Mouse (Mus musculus) CH12.LX (cell line): ENCODE measurements around the gene Oxsm. TPM values are rescaled to one million over a fixed set of nuclear protein-coding genes. Genes with fewer than 3 reads are reported as not detected.

Experiments
- DNase-seq: peaks from one replicate; pipeline ENCODE4 v3.0.0-alpha.2; 2013; ENCODE audit errors: extremely low read depth
- H3K27ac ChIP-seq: 2 replicates; pipeline ENCODE4 v1.5.1; 2012; ENCODE audit warnings: low read depth, mild to moderate bottlenecking, control low read depth, moderate library complexity; ENCODE audit not compliant: insufficient read depth
- H3K27me3 ChIP-seq: replicated peaks from 2 replicates; pipeline ENCODE3; 2012; ENCODE audit warnings: inconsistent platforms
- H3K36me3 ChIP-seq, 2 experiments: replicated peaks in 1 of 2; 2 replicates each; pipeline versions ENCODE3 to v1.6.1; 2012; ENCODE audit warnings: inconsistent platforms in 1 of 2, low read length in 1 of 2, mild to moderate bottlenecking in 1 of 2, mixed read lengths in 1 of 2, moderate library complexity in 1 of 2; ENCODE audit not compliant: control insufficient read depth in 1 of 2, insufficient read depth in 1 of 2
- H3K4me1 ChIP-seq, 2 experiments: 2 replicates each; pipeline ENCODE4 v1.6.1; 2012; ENCODE audit warnings: inconsistent platforms in 1 of 2, moderate library complexity in 1 of 2; ENCODE audit not compliant: insufficient read depth in 2 of 2, control insufficient read depth in 1 of 2
- H3K4me2 ChIP-seq: 2 replicates; pipeline ENCODE4 v1.6.1; 2012; ENCODE audit warnings: low read depth, mild to moderate bottlenecking, control low read depth; ENCODE audit not compliant: poor library complexity, insufficient read depth, severe bottlenecking
- H3K4me3 ChIP-seq, 3 experiments: fragments of 150-350 bp in 1 of 3; sonication (generic) in 1 of 3; replicated peaks in 1 of 3; 2 replicates each; pipeline versions ENCODE3 to v1.5.1; 2011 to 2012; ENCODE audit warnings: low read depth in 2 of 3, low read length in 2 of 3, mild to moderate bottlenecking in 2 of 3, moderate library complexity in 2 of 3, control low read depth in 1 of 3, improper control_type of control experiment in 1 of 3, inconsistent platforms in 1 of 3, mixed read lengths in 1 of 3; ENCODE audit not compliant: poor library complexity in 1 of 3
- H3K79me2 ChIP-seq: replicated peaks from 2 replicates; pipeline ENCODE4 v1.6.1; 2012; ENCODE audit warnings: mild to moderate bottlenecking, moderate library complexity; ENCODE audit not compliant: control insufficient read depth, poor library complexity, insufficient read depth, severe bottlenecking; ENCODE audit errors: extremely low read depth
- H3K9ac ChIP-seq: 2 replicates; pipeline ENCODE4 v1.6.1; 2012; ENCODE audit warnings: low read depth, mild to moderate bottlenecking, control low read depth, moderate library complexity; ENCODE audit not compliant: insufficient read depth
- H3K9me3 ChIP-seq: replicated peaks from 2 replicates; pipeline ENCODE3; 2012; ENCODE audit warnings: low read length, inconsistent platforms, mixed read lengths
- CTCF ChIP-seq, 2 experiments: IDR thresholded peaks in 1 of 2; conservative IDR thresholded peaks in 1 of 2; 2 replicates each; pipeline ENCODE4 v1.5.1; 2011 to 2012; ENCODE audit warnings: low read depth in 2 of 2, low read length in 2 of 2, improper control_type of control experiment in 1 of 2, inconsistent platforms in 1 of 2, mild to moderate bottlenecking in 1 of 2, moderate library complexity in 1 of 2
- E2F4 ChIP-seq: IDR thresholded peaks from 2 replicates; pipeline ENCODE4 v1.6.1; 2011; ENCODE audit warnings: low read depth, low read length, improper control_type of control experiment; ENCODE audit not compliant: insufficient replicate concordance
- EP300 ChIP-seq: IDR thresholded peaks from 2 replicates; pipeline ENCODE4 v1.6.1; 2011; ENCODE audit warnings: low read length, improper control_type of control experiment
- ETS1 ChIP-seq: conservative IDR thresholded peaks from 2 replicates; pipeline ENCODE4 v1.6.1; 2012; ENCODE audit warnings: low read depth, mild to moderate bottlenecking, inconsistent platforms, low read length, improper control_type of control experiment, moderate library complexity
- GABPA ChIP-seq: IDR thresholded peaks from 2 replicates; pipeline ENCODE4 v1.6.1; 2012; ENCODE audit warnings: low read depth, low read length, improper control_type of control experiment, inconsistent platforms; ENCODE audit not compliant: insufficient replicate concordance
- HCFC1 ChIP-seq: IDR thresholded peaks from 2 replicates; pipeline ENCODE4 v1.6.1; 2012; ENCODE audit warnings: low read depth, mild to moderate bottlenecking, inconsistent platforms, low read length, improper control_type of control experiment
- IRF4 ChIP-seq: IDR thresholded peaks from 2 replicates; pipeline ENCODE4 v1.6.1; 2014; ENCODE audit warnings: low read depth, mild to moderate bottlenecking, inconsistent platforms, low read length, improper control_type of control experiment
- JUND ChIP-seq: conservative IDR thresholded peaks from 2 replicates; pipeline ENCODE4 v1.6.1; 2011; ENCODE audit warnings: low read depth, low read length, improper control_type of control experiment
- MAFK ChIP-seq: IDR thresholded peaks from 2 replicates; pipeline ENCODE4 v1.6.1; 2011; ENCODE audit warnings: low read length, improper control_type of control experiment; ENCODE audit not compliant: insufficient replicate concordance
- MAX ChIP-seq: IDR thresholded peaks from 2 replicates; pipeline ENCODE4 v1.6.1; 2011; ENCODE audit warnings: low read length, improper control_type of control experiment
- MAZ ChIP-seq: IDR thresholded peaks from 2 replicates; pipeline ENCODE4 v1.6.1; 2012; ENCODE audit warnings: low read depth, mild to moderate bottlenecking, inconsistent platforms, low read length, improper control_type of control experiment, moderate library complexity
- MXI1 ChIP-seq: IDR thresholded peaks from 2 replicates; pipeline ENCODE4 v1.6.1; 2011; ENCODE audit warnings: mild to moderate bottlenecking, low read depth, low read length, improper control_type of control experiment
- NELFE ChIP-seq: IDR thresholded peaks from 2 replicates; pipeline ENCODE4 v1.6.1; 2011; ENCODE audit warnings: low read depth, low read length, improper control_type of control experiment
- PAX5 ChIP-seq: IDR thresholded peaks from 2 replicates; pipeline ENCODE4 v1.6.1; 2012; ENCODE audit warnings: low read length, inconsistent platforms, mixed read lengths
- POLR2AphosphoS2 ChIP-seq: IDR thresholded peaks from 2 replicates; pipeline ENCODE4 v1.6.1; 2011; ENCODE audit warnings: low read depth, low read length, improper control_type of control experiment
- RCOR1 ChIP-seq: conservative IDR thresholded peaks from 2 replicates; pipeline ENCODE4 v1.6.1; 2012; ENCODE audit warnings: low read depth, mild to moderate bottlenecking, inconsistent platforms, low read length, improper control_type of control experiment
- TBP ChIP-seq: conservative IDR thresholded peaks from 2 replicates; pipeline ENCODE4 v1.6.1; 2011; ENCODE audit warnings: low read depth, low read length, improper control_type of control experiment
- UBTF ChIP-seq: IDR thresholded peaks from 2 replicates; pipeline ENCODE4 v1.6.1; 2012; ENCODE audit warnings: low read depth, mild to moderate bottlenecking, inconsistent platforms, low read length, improper control_type of control experiment, moderate library complexity
- USF1 ChIP-seq: IDR thresholded peaks from 2 replicates; pipeline ENCODE4 v1.6.1; 2014; ENCODE audit warnings: low read depth, mild to moderate bottlenecking, inconsistent platforms, low read length, improper control_type of control experiment
- ZMIZ1 ChIP-seq: IDR thresholded peaks from 2 replicates; pipeline ENCODE4 v1.6.1; 2012; ENCODE audit warnings: low read depth, mild to moderate bottlenecking, inconsistent platforms, low read length, improper control_type of control experiment
- dilution Hi-C: fragments of 300-500 bp; cut with MboI; formaldehyde crosslinking; loops from 2 replicates; pipeline ENCODE4 v1.14.3; 2020; ENCODE audit warnings: low sequenced_read_pairs; ENCODE audit not compliant: extremely low pct_unique_long_range_greater_than_20kb, extremely low pct_ligation_motif_present
- in situ Hi-C: fragments of 300-500 bp; cut with MboI; formaldehyde crosslinking; loops from 3 replicates; pipeline ENCODE4 v1.14.3; 2019; ENCODE audit warnings: low sequenced_read_pairs, low pct_ligation_motif_present, low pct_unique_long_range_greater_than_20kb, mixed read lengths
- polyA plus RNA-seq: library from polyadenylated mRNA; unstranded; fragments of >175 nt; gene quantifications from 2 replicates; pipeline ENCODE4 v1.2.1, GENCODE M21; 2012; ENCODE audit warnings: low read depth; ENCODE audit not compliant: insufficient read length
- total RNA-seq, 2 experiments: library from RNA; depleted of rRNA; stranded (reverse); fragments of 300-350 nt in 1 of 2; fragments of >200 nt in 1 of 2; gene quantifications; 2 replicates each; pipeline ENCODE4 v1.2.3; 2012 to 2014

The Oxsm gene
- total and polyA plus RNA-seq, 3 experiments: 6.6 to 10.8 (median 8.7) TPM

DNA sequence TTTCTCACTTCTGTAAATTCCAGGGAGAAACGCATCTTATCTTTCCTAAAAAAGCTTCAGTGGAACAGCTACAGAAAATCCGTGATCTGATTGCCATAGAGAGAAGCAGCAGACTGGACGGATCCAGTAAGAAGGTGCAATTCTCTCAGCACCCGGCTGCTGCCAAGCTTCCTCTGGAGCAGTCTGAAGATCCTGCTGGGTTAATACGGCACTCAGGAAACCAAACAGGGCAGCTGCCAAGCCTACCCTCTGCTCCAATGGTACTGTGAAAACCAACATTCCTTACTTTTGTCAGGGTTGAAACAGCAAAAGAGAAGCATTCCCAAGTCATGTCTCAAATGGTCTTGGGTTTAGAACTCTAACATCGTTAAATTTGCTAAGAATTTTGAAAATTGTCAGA, 10.9 kb upstream of the Oxsm start:
- in situ Hi-C loops: no loop called here
- Histone ChIP-seq H3K79me2 (no peaks in the 10 kb centered on the region; the same call in 1 of the 2 replicates), H3K27ac (no peak overlapping the region), H3K27me3 (no peaks in the 10 kb centered on the region), H3K36me3 (peaks cover 6 to 37% of the 10 kb centered on the region in 2 experiments), H3K9me3 (no peaks in the 10 kb centered on the region), H3K4me1 (peaks cover 0 to 7% of the 10 kb centered on the region in 2 experiments; a peak in 1 of 4 replicates), H3K9ac (no peak overlapping the region), H3K4me2 (no peak overlapping the region), H3K4me3 (no peak overlapping the region)
- dilution Hi-C loops: no loop called here
- no peak for DNase-seq
- no peak for TF ChIP-seq CTCF (conservative IDR thresholded peaks at IDR 0.05 in 1 of 2, IDR thresholded peaks at IDR 0.05 in 1 of 2; ENCODE audit: low read depth in 2 of 2, low read length in 2 of 2)
- no peak for TF ChIP-seq E2F4
- TF ChIP-seq MXI1: no peak
- TF ChIP-seq MAFK: no peak
- no peak for TF ChIP-seq MAZ
- TF ChIP-seq USF1: no peak
- TF ChIP-seq NELFE: no peak
- no peak for TF ChIP-seq TBP
- no peak for TF ChIP-seq JUND
- TF ChIP-seq MAX: no peak

GRCm38 (mm10) chr14:16256209-16256608, 6.6 kb upstream of the Oxsm start:
- no peak overlapping the region for H3K4me3 ChIP-seq
- no peak overlapping the region for H3K4me2 ChIP-seq
- 0 out of 2 replicates have a peak, but pooled peaks cover 3% of the 10 kb centered on the region for H3K79me2 ChIP-seq
- no peak overlapping the region for H3K9ac ChIP-seq
- dilution Hi-C loops (no loop called here), in situ Hi-C loops (no loop called here)
- DNase-seq: no peak
- TF ChIP-seq MAX (no peak), MAFK (no peak), CTCF (conservative IDR thresholded peaks at IDR 0.05 in 1 of 2, IDR thresholded peaks at IDR 0.05 in 1 of 2; ENCODE audit: low read depth in 2 of 2, low read length in 2 of 2) (no peak), MXI1 (no peak), GABPA (no peak)
- H3K4me1 ChIP-seq: peaks cover 0 to 12% of the 10 kb centered on the region in 2 experiments; a peak in 2 of 4 replicates
- peaks cover 4 to 30% of the 10 kb centered on the region in 2 experiments for H3K36me3 ChIP-seq
- no peak overlapping the region for H3K27ac ChIP-seq
- no peaks in the 10 kb centered on the region for H3K9me3 ChIP-seq
- no peaks in the 10 kb centered on the region for H3K27me3 ChIP-seq

- H3K4me2 ChIP-seq: no peak overlapping the region
- H3K4me1 ChIP-seq: peaks cover 0 to 16% of the 10 kb centered on the region in 2 experiments; a peak in 2 of 4 replicates
- H3K9me3 ChIP-seq: no peaks in the 10 kb centered on the region
- H3K27ac ChIP-seq: no peak overlapping the region
- 0 out of 2 replicates have a peak, but pooled peaks cover 3% of the 10 kb centered on the region for H3K79me2 ChIP-seq
- no peaks in the 10 kb centered on the region for H3K27me3 ChIP-seq
- no peak overlapping the region for H3K4me3 ChIP-seq
- dilution Hi-C loops: no loop called here
- H3K36me3 ChIP-seq: peaks cover 3 to 28% of the 10 kb centered on the region in 2 experiments
- DNase-seq: no peak
- in situ Hi-C loops: no loop called here
- TF ChIP-seq ETS1: no peak
- no peak for TF ChIP-seq IRF4
- no peak for TF ChIP-seq UBTF
- no peak for TF ChIP-seq GABPA
- TF ChIP-seq HCFC1: no peak
- no peak for TF ChIP-seq CTCF (conservative IDR thresholded peaks at IDR 0.05 in 1 of 2, IDR thresholded peaks at IDR 0.05 in 1 of 2; ENCODE audit: low read depth in 2 of 2, low read length in 2 of 2)
- no peak for TF ChIP-seq ZMIZ1
- no peak for TF ChIP-seq PAX5
- no peak for TF ChIP-seq TBP
- TF ChIP-seq JUND: no peak
- TF ChIP-seq EP300: no peak
- no peak for TF ChIP-seq MAX
- TF ChIP-seq POLR2AphosphoS2: no peak
- TF ChIP-seq RCOR1: no peak
- no peak for TF ChIP-seq MAZ
- no peak overlapping the region for H3K9ac ChIP-seq
These were observed 6.1 kb upstream of the Oxsm start for GRCm38 (mm10) chr14:16255745-16256144.
